Mouse (Mus musculus) adrenal gland (tissue): ENCODE results near the gene Gid4.

Experiments
- intact Hi-C: fragments of 180-260 bp; cut with DNase I; formaldehyde crosslinking; loops from one replicate; pipeline ENCODE4 v1.15.1; 2025
- long read RNA-seq, 2 experiments: library from polyadenylated mRNA; unstranded; transcript quantifications; one replicate each; pipeline ENCODE4 v2.0.0; 2020; ENCODE audit warnings: borderline replicate concordance in 1 of 2; ENCODE audit not compliant: insufficient replicate concordance in 1 of 2

Gene Gid4
- long read RNA-seq, experiment 1, full-length matches to known transcripts, result 12 of 57 reads
- long read RNA-seq, experiment 1, partial matches to known transcripts, result 0 of 57 reads
- long read RNA-seq, experiment 1, other reads (novel, unspliced or antisense), result 45 of 57 reads
- long read RNA-seq, experiment 2, full-length matches to known transcripts, result 4 of 29 reads
- long read RNA-seq, experiment 2, partial matches to known transcripts, result 0 of 29 reads
- long read RNA-seq, experiment 2, other reads (novel, unspliced or antisense), result 25 of 29 reads

- intact Hi-C loops, result no loop called here
These were observed at the start of gene Gid4 for GRCm38 (mm10) chr11:60416963-60417716. Gene Gid4 (plus strand): TSS chr11:60417145.

- intact Hi-C loops, result no loop called here
These were observed 49.7 kb upstream of the Gid4 start for GRCm38 (mm10) chr11:60367256-60367655.

- intact Hi-C loops, result no loop called here
These were observed 48.0 kb upstream of the Gid4 start for GRCm38 (mm10) chr11:60368909-60369308.

- intact Hi-C loops, result no loop called here
These were observed 47.5 kb upstream of the Gid4 start for GRCm38 (mm10) chr11:60369448-60369847.

GRCm38 (mm10) chr11:60370431-60370830, 46.5 kb upstream of the Gid4 start:
- intact Hi-C loops, result no loop called here

GRCm38 (mm10) chr11:60374481-60374880, 42.5 kb upstream of the Gid4 start:
- intact Hi-C loops, result no loop called here

GRCm38 (mm10) chr11:60383518-60383917, 33.4 kb upstream of the Gid4 start:
- intact Hi-C loops, result no loop called here

GRCm38 (mm10) chr11:60384762-60385421, 32.1 kb upstream of the Gid4 start:
- intact Hi-C loops, result no loop called here

GRCm38 (mm10) chr11:60385946-60386345, 31.0 kb upstream of the Gid4 start:
- intact Hi-C loops, result no loop called here

- intact Hi-C loops, result no loop called here
These were observed 29.0 kb upstream of the Gid4 start for GRCm38 (mm10) chr11:60387944-60388343.

- intact Hi-C loops, result no loop called here
These were observed 25.6 kb upstream of the Gid4 start for GRCm38 (mm10) chr11:60391346-60391745.

GRCm38 (mm10) chr11:60396546-60396945, 20.4 kb upstream of the Gid4 start:
- intact Hi-C loops, result no loop called here

- intact Hi-C loops, result no loop called here
These were observed 19.8 kb upstream of the Gid4 start for GRCm38 (mm10) chr11:60397172-60397571.

- intact Hi-C loops, result no loop called here
These were observed 10.3 kb upstream of the Gid4 start for GRCm38 (mm10) chr11:60406606-60407005.

GRCm38 (mm10) chr11:60412173-60412572, 4.8 kb upstream of the Gid4 start:
- intact Hi-C loops, result loop anchor here (2.0 to 5.0 kb wide), 6 partner anchors 55 to 325 kb away; no protein-coding TSS in a partner anchor

- intact Hi-C loops, result loop anchor here (2.0 to 5.0 kb wide), 6 partner anchors 56 to 326 kb away; no protein-coding TSS in a partner anchor
These were observed 4.0 kb upstream of the Gid4 start for GRCm38 (mm10) chr11:60412921-60413320.

GRCm38 (mm10) chr11:60416590-60416962, 369 bp upstream of the Gid4 start:
- intact Hi-C loops, result no loop called here

- intact Hi-C loops, result no loop called here
These were observed 950 bp downstream of the Gid4 start, which contains the start of gene Atpaf2 for GRCm38 (mm10) chr11:60417717-60418472. Gene Atpaf2 (minus strand): TSS chr11:60418457.

- intact Hi-C loops, result no loop called here
These were observed 1.5 kb downstream of the Gid4 start for GRCm38 (mm10) chr11:60418473-60418803.

GRCm38 (mm10) chr11:60422046-60422668, 5.2 kb downstream of the Gid4 start:
- intact Hi-C loops, result no loop called here

GRCm38 (mm10) chr11:60423006-60423405, 6.1 kb downstream of the Gid4 start:
- intact Hi-C loops, result no loop called here
